Mouse (Mus musculus) kidney, postnatal 25 days (tissue): ENCODE results near the gene Acap2.

Experiments used
- DNase-seq, 2 experiments: peaks; one replicate each; pipeline ENCODE4 v3.0.0; 2021; ENCODE audit warnings: mixed read lengths in 2 of 2

The Acap2 gene

DNA sequence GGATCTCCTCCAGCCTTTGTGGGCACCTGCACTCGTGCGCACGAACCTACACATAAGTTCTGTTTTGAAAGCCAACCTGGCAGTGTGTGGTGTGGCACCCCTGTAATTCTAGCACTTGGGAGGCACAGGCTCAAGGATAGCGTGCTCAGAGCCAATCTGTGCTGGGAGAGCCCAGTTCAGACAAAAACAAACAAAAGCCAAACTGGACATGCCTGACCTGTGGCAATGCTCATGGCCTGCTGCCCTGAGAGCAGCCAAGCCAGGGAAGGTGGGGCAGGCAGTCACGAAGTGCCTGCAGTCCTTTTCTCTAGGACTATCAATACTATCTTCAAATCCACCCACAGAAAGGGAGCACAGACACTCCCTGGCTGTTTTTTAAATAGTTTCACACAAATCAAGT lies 157.9 kb downstream of the Acap2 start:
- no peak for DNase-seq
